26 mouse cellular contexts compared by ENCODE assay signal in genomic region chr3:84193881-84194280, GRCm38 (mm10). TPM values are rescaled to one million over a fixed set of nuclear protein-coding genes. Genes with fewer than 3 reads are reported as not detected.
DNase-seq lines count a peak whose midpoint lies in the region; ATAC-seq lines count a peak whose summit lies in the region.
"Had no signal": no experiment of that assay in that cellular context is flagged by ENCODE, and none has a peak within 500 bp of the region (broad histone marks: within the 10 kb centered on the region; RNA-seq: fewer than 3 reads in every experiment).

No protein-coding gene starts in this region.

- H3K4me3 ChIP-seq in forebrain, embryonic 11.5 days (ENCODE audit: low read depth, low read length), result no peak overlapping the region
- no peak overlapping the region for H3K4me3 ChIP-seq in forebrain, embryonic 16.5 days (replicated peaks; ENCODE audit: low read length)
- H3K4me3 ChIP-seq: forebrain, embryonic 10.5 days; heart, adult 2 months; heart, embryonic 10.5 days; heart, embryonic 13.5 days; hindbrain, embryonic 12.5 days; hindbrain, embryonic 15.5 days had no signal

- no peak overlapping the region for H3K27ac ChIP-seq in forebrain, embryonic 11.5 days (ENCODE audit: low read depth, low read length)
- H3K27ac ChIP-seq in forebrain, embryonic 16.5 days (ENCODE audit: low read length), result no peak overlapping the region
- H3K27ac ChIP-seq: forebrain, embryonic 10.5 days; heart, adult 2 months; heart, embryonic 10.5 days; heart, embryonic 13.5 days; hindbrain, embryonic 12.5 days; hindbrain, embryonic 15.5 days had no signal

- 50% methylated on average over 4 of the region's 4 CpGs for WGBS in forebrain, embryonic 11.5 days
- WGBS in forebrain, embryonic 16.5 days, result 65% methylated on average over 4 of the region's 4 CpGs

- no peaks in the 10 kb centered on the region; the same call in 1 of the 2 replicates for H3K36me3 ChIP-seq in forebrain, embryonic 11.5 days (ENCODE audit: control insufficient read depth, insufficient read depth, low read length)
- H3K36me3 ChIP-seq in forebrain, embryonic 16.5 days (ENCODE audit: control insufficient read depth, insufficient read depth), result peaks cover 16% of the 10 kb centered on the region
- H3K36me3 ChIP-seq: G1E; heart, embryonic 10.5 days; heart, embryonic 13.5 days had no signal

- 0 out of 2 replicates have a peak, but pooled peaks cover 2% of the 10 kb centered on the region for H3K4me1 ChIP-seq in forebrain, embryonic 11.5 days (replicated peaks; ENCODE audit: control insufficient read depth, insufficient read depth, low read length)
- H3K4me1 ChIP-seq in forebrain, embryonic 16.5 days (replicated peaks; ENCODE audit: control insufficient read depth, insufficient read depth, low read length), result peaks cover 14% of the 10 kb centered on the region

- H3K27me3 ChIP-seq in forebrain, embryonic 11.5 days (ENCODE audit: control insufficient read depth, insufficient read depth, low read length), result peaks cover 2% of the 10 kb centered on the region; the same call in 1 of the 2 replicates
- no peaks in the 10 kb centered on the region for H3K27me3 ChIP-seq in forebrain, embryonic 16.5 days (replicated peaks; ENCODE audit: control insufficient read depth, insufficient read depth, low read length)
- H3K27me3 ChIP-seq: hindbrain, embryonic 12.5 days; hindbrain, embryonic 15.5 days; Patski had no signal

- H3K9me3 ChIP-seq in forebrain, embryonic 11.5 days (ENCODE audit: control insufficient read depth, low read length), result no peaks in the 10 kb centered on the region
- no peaks in the 10 kb centered on the region for H3K9me3 ChIP-seq in forebrain, embryonic 16.5 days (ENCODE audit: control insufficient read depth, low read length)
- H3K9me3 ChIP-seq: G1E; heart, embryonic 10.5 days; heart, embryonic 13.5 days; hindbrain, embryonic 12.5 days; hindbrain, embryonic 15.5 days had no signal

- ATAC-seq in forebrain, embryonic 11.5 days (replicated peaks; ENCODE audit: low FRiP score), result no peak
- ATAC-seq in forebrain, embryonic 16.5 days, result no peak
- ATAC-seq: activated CD4-positive, CD25-positive, alpha-beta regulatory T cell, adult 4 months; forebrain, embryonic 14.5 days; Patski had no signal

- DNase-seq in forebrain, embryonic 11.5 days (ENCODE audit: low spot score), result peak; percentile 35
- peak; percentile 23 for DNase-seq in testis, postnatal 10 days (ENCODE audit: low spot score)
- no peak for DNase-seq in testis, postnatal 14 days (ENCODE audit: low spot score)
- DNase-seq in R1 (ENCODE audit: low read depth, low spot score), result peak; percentile 92
- DNase-seq in cerebellum, adult 18-20 months, result no peak
- no peak for DNase-seq in urinary bladder, postnatal 10 days (ENCODE audit: low spot score)
- DNase-seq: adrenal gland, adult 8-10 months; adrenal gland, postnatal 25 days; cerebellum, adult 11-12 months; cerebellum, adult 9-10 months; cerebellum, postnatal 14 days; gastrocnemius, postnatal 10 days; gastrocnemius, postnatal 36 days; heart, adult 2 months; heart, postnatal 14 days had no signal

- H3K9ac ChIP-seq in forebrain, embryonic 11.5 days (ENCODE audit: low read length), result no peak overlapping the region
- no peak overlapping the region for H3K9ac ChIP-seq in forebrain, embryonic 16.5 days (replicated peaks; ENCODE audit: low read depth, low read length)
- H3K9ac ChIP-seq: heart, embryonic 13.5 days; hindbrain, embryonic 12.5 days; hindbrain, embryonic 15.5 days had no signal

- H3K4me2 ChIP-seq in forebrain, embryonic 11.5 days (ENCODE audit: low read depth, low read length, severe bottlenecking), result no peak overlapping the region
- no peak overlapping the region for H3K4me2 ChIP-seq in forebrain, embryonic 16.5 days (ENCODE audit: low read length)
- H3K4me2 ChIP-seq: heart, embryonic 13.5 days; hindbrain, embryonic 12.5 days; hindbrain, embryonic 15.5 days had no signal

RNA-seq across cellular contexts. Expression of gene Gm6525, which starts 20.0 kb away (rescaled TPM):
- 0.43 and 1.1 TPM in 2 replicates for polyA plus RNA-seq in forebrain, embryonic 11.5 days (2014; fragmentation: Nextera tagmentation; extraction: Ambion mirVana)
- polyA plus RNA-seq in forebrain, embryonic 16.5 days (2015; fragmentation: Nextera tagmentation; extraction: Ambion mirVana), result 3.0 and 3.1 TPM in 2 replicates
- polyA plus RNA-seq: activated CD4-positive, CD25-positive, alpha-beta regulatory T cell, adult 4 months; brain, embryonic 14.5 days; G1E; heart, adult 2 months had no signal

RNA-seq across cellular contexts. Expression of gene Mnd1, which starts 38.3 kb away (rescaled TPM):
- polyA plus RNA-seq in forebrain, embryonic 11.5 days (2014; fragmentation: Nextera tagmentation; extraction: Ambion mirVana), result 8.7 and 12.1 TPM in 2 replicates
- 2.7 and 3.2 TPM in 2 replicates for polyA plus RNA-seq in forebrain, embryonic 16.5 days (2015; fragmentation: Nextera tagmentation; extraction: Ambion mirVana)

Comparison
In these comparisons a context has a peak if more than half of its experiments do, and no peak if none do; other contexts are left out.
1. DNase-seq: peak in forebrain, embryonic 11.5 days (single experiment), testis, postnatal 10 days (single experiment) and R1 (single experiment); none in testis, postnatal 14 days (single experiment), cerebellum, adult 18-20 months (0 of 2) and urinary bladder, postnatal 10 days (single experiment).